Mouse (Mus musculus) heart, adult 2 months (tissue): ENCODE results near the gene Ppp2r1a.

Experiments
- CTCF ChIP-seq: fragments of 200-600 bp; IDR thresholded peaks from 2 replicates; pipeline ENCODE4 v1.8.1; 2022; ENCODE audit warnings: antibody characterized with exemption, mild to moderate bottlenecking, moderate library complexity
- EP300 ChIP-seq: fragments of 200-500 bp; IDR thresholded peaks from 2 replicates; pipeline ENCODE4 v1.6.1; 2011; ENCODE audit warnings: low read depth, low read length, control low read depth; ENCODE audit not compliant: insufficient read depth
- POLR2A ChIP-seq: fragments of 200-500 bp; IDR thresholded peaks from 2 replicates; pipeline ENCODE4 v1.6.1; 2011; ENCODE audit warnings: mild to moderate bottlenecking, low read depth, low read length, control low read depth; ENCODE audit not compliant: insufficient read depth

DNA sequence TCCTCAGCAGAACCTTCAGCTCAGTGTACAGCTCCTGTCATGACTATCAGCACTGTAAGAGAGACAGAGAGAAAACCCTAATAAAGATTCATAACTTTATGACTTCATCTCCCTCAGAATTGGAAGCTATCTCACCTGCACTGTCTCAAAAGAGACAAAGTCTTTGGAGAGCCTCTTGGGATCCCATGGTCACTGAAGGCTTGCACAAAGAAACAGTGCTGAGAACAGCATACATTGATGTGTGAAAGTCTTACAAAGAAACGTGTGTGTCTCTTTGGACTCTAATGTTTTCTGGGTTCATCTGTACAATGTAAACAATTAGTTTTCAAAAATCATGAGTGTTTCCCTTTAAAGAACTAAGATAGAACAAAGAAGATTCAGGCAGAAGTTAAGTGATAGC lies 25.5 kb upstream of the Ppp2r1a start, which contains the start of gene Vmn1r232:
- TF ChIP-seq CTCF (no peak), POLR2A (no peak), EP300 (no peak)
